Mouse (Mus musculus) embryo, embryonic 9.5 days (tissue): ENCODE measurements around the gene Gja10.
A peak's percentile ranks its signal among the peaks of the same experiment; 100 is the strongest.

Experiments
- DNase-seq: peaks from one replicate; pipeline ENCODE4 v3.0.0-alpha.2; 2017; ENCODE audit errors: extremely low spot score

Gene Gja10

GRCm38 (mm10) chr4:32602660-32603059 lies at the start of gene Gja10:
TSS of gene Gja10 (minus strand) at chr4:32602760.
- no peak for DNase-seq

- DNase-seq = no peak
Measured at GRCm38 (mm10) chr4:32651669-32652068, 49.1 kb upstream of the Gja10 start.

DNA sequence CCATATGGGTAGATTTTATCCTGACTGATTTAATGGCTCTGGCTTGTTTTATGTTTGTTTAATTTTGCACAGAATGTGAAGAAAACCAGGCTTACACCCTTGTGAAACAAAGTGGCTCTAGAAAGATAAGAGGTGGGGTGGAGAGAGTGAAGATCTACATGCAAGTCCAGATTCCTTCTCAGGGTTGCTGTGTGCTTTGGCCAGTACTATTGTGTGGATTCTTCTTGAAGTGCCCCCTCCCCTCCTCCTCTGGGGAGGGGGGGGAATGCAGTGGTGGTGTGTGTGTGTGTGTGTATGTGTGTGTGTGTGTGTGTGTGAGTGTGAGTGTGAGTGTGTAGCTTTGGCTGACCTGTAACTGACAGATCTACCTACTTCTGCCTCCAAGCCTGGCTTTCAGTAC lies 19.1 kb upstream of the Gja10 start:
- no peak for DNase-seq

GRCm38 (mm10) chr4:32615034-32615881 lies 12.7 kb upstream of the Gja10 start, which contains the start of gene Casp8ap2:
TSS of gene Casp8ap2 (plus strand) at chr4:32615451.
- peak; percentile 100 for DNase-seq

DNA sequence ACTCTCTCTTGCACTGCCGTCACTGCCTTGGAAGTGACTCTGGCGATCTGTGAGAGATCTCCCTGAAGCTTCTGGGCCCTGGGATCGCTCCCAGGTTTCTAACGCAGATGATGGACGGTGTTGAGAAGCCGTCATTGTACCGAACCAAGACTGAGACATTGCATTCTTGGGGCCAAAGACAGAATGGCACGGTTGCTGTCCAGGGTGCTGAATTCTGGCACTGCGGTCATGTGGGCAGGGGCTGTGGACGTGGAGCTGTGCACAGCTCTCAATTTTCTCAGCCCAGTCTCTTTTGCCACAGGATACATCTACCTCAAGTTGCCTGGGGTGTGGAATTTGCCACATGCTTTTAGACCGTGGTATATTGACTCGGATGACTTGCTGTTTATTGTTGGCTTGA lies 1.4 kb downstream of the Gja10 start:
- peak; percentile 62 for DNase-seq

DNA sequence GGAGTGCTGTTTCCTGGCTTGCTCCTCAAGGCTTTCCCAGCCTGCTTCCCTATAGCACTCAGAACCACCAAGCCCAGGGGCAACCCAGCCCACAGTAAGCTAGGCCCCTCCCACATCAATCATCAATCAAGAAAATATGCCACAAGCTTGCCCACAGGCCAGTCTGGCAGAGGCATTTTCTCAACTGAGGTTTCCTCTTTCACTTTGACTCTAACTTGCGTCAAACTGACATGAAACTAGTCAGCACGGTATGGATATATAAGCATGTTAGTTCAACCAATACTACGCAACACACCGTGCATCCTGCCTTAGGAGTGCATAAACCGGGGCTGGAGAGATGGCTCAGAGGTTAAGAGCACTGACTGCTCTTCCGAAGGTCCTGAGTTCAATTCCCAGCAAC lies 14.3 kb downstream of the Gja10 start:
- DNase-seq = no peak

DNA sequence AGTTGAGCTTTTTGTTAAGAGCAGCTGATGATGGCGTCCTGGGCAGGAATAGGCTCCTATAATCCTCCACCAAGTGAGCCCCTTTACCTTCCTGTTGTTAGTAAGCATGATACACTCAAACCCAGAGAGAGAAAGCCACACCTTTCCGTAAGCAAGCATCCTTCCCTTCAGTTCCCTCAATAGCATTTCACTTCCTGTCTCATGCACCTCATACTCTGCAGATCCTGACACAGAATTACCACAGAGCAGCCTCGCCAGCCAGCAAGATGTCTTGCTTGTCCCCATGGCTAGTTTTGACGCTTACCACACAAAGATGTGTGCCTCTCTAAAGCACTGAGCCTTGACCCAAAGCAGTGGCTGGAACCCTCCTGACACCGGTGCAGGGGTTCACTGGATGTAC lies 15.0 kb downstream of the Gja10 start:
- no peak for DNase-seq

DNA sequence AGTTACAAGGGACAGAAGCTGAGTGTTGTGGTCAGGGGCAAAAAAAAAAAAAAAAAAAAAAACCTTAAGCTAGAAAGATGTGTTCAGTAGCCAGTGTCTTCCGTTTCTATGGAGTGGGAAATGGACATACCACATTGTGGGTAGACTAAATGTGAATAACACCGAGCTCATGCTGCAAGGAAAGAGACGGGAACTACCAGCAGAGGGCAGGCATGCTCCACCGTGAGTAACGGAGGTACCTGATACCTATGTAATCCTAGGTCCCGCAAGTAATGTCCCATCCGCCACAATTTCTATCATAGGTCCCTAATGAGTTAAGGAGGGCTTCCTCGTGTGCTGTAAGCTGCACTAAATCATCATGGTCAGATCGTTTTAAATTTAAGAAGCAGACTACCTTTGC lies 16.0 kb downstream of the Gja10 start:
- peak; percentile 64 for DNase-seq

DNA sequence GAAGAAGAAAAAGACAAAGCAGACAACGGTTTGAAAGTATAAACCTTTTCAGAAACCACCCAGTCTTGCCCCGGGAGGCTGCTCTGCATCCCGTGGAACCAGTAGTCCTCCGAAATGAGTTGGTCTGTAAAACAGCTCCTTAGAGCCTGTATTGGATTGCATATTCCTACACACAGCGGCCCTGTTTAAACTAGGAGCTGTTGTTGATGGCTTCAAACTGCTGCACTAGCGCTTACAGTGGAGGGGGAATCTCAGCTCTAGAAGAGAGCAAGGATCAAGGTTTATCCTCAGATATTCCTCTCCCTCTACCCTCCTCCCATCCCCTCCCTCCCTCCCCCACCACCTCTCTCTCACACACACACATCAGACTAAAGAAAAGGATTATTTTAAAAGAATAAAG lies 18.4 kb downstream of the Gja10 start:
- no peak for DNase-seq

GRCm38 (mm10) chr4:32579850-32580249 lies 22.7 kb downstream of the Gja10 start:
- no peak for DNase-seq

GRCm38 (mm10) chr4:32575165-32575564 lies 27.4 kb downstream of the Gja10 start:
- no peak for DNase-seq

- DNase-seq = no peak
Measured at GRCm38 (mm10) chr4:32574604-32575003, 28.0 kb downstream of the Gja10 start.

DNA sequence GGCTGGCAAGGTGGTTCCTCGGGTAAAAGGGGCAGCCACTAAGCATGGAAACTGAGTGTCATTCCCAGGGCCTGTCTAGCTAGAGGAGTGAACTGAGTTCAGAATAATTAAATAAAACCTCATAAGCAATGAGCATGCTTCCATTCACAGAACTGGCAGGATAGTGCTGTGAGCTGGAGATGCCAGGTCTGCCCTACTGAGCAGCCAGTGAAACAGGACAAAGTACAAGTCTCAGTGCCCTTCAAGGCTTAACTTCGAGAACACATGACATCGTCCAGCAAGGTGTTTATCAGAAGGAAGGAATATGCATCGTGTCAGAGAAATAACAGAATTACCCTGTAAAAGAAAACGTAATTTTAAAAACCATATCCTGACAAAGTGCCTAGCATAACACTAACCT lies 29.0 kb downstream of the Gja10 start:
- DNase-seq = no peak

- DNase-seq = peak; percentile 44
Measured at GRCm38 (mm10) chr4:32572118-32572517, 30.4 kb downstream of the Gja10 start.

DNA sequence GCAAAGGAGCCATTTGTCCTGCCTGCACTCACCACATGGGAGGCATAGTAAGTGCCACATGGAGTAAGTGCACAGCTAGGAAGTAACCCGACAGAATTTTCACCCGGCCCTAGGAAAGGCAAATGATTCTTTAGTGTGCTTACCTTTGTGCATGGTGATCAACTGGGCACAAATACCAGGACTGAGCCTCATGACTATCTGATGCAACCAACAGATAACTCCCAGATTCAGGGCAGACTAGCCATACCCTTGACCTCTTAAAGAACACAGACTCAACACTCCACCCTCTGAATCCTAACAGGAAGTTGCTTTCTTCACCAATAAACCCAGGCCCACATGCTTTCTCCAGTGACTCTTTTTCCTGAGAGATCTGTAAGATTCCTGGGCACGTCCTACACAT lies 31.1 kb downstream of the Gja10 start:
- no peak for DNase-seq

DNA sequence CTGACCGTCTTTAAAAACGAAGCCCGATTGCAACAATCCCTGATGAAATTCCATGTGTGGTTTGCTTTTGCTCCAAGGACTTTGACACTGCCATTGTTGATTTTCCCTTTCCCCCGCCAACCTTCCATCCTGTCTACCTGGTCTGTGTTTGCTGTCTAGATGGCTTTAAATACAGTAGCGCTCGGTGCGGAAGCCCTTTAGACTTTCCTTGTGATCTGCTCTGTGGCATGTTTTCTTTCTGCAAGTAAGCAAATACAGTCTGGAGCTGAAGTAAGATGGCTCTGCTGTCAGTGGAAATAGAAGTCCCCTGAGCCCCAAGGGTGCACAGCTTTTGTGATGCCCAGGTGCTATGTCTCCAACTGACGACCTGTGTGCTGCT lies 31.6 kb downstream of the Gja10 start:
- no peak for DNase-seq

- no peak for DNase-seq
Measured at GRCm38 (mm10) chr4:32569995-32570938, 32.3 kb downstream of the Gja10 start.

DNA sequence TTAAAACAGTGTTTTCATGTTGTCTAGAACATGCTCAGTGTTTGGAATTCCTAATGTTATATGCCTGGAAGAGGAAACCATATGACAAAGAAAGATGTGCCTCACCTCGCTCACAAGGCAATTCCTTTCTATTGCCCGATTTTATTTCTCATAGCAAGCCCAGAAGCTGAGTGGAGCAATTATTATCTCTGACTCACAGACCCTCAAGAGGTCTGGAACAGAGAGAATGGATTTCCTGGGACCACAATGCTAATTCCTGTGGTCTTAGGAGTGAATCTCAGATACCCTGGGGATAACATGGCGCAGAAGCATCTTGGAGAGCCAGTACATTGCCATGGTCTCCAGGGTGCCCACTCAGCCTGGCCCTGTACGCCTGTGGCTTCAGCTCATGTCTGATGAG lies 33.5 kb downstream of the Gja10 start:
- no peak for DNase-seq

DNA sequence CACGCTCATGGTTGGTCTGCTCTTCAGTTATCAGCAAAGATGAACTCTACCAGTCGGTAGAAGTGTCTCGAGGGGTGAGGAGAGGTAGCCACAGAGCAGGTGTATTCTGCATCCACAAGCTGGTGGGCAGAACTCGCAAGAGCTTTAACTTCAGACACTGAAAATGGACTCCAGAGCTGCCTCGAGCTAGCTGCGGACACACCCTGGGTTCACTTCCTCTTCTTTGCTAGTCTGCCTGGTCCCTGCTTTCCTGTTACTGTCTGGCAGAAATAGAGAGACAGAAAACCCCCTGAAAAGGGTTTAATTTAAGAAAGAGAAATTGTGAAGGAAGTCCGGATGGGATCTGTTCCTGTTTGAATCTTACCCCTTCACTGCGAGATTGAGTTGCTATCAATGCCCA lies 37.6 kb downstream of the Gja10 start:
- no peak for DNase-seq

DNA sequence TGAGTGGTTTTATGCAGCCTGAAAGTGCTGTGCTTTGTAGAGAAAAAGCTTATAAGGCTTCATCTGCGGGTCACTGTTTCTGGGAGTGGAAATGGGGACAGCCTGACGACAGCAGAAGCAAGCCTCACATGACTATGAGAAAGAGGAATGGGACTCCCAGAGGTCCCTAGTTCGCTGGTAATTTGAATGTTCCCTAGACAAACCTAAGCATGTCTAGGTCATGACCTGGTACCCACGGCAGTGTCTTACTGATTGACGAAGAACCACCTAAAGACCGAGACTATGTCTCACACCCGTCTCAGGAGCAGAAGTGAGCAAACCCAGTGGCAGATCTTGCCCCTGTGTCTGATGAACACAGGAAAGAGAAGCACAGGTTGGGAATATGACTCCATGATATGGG lies 38.1 kb downstream of the Gja10 start:
- no peak for DNase-seq

GRCm38 (mm10) chr4:32562319-32563115 lies 40.0 kb downstream of the Gja10 start:
- DNase-seq = no peak

DNA sequence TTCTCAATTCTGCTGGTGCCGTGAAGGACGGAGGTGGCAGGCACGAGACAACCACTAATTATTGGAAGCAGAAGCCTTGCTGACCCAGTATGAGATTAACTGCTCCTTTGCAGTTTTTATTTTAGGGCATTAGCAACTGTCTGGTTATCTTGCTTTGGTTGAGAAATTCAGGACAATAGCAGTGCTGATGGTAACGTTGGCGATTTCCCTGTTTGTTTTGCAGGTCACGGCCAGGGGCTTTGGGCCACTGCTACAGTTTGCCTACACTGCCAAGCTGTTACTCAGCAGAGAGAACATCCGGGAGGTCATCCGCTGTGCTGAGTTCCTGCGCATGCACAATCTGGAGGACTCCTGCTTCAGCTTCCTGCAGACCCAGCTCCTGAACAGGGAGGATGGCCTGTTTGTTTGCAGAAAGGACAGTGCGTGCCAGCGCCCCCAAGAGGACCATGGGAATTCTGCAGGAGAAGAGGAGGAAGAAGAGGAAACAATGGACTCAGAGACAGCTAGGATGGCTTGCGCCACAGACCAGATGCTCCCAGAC lies 40.9 kb downstream of the Gja10 start:
- no peak for DNase-seq
